Mouse (Mus musculus) hindbrain, embryonic 15.5 days (tissue): ENCODE measurements around the gene Gm29427. TPM values are rescaled to one million over a fixed set of nuclear protein-coding genes. Genes with fewer than 3 reads are reported as not detected.
A peak's percentile ranks its signal among the peaks of the same experiment; 100 is the strongest.

Experiments used
- ATAC-seq: fragments of 200-750 bp; cut with Nextera tagmentation; 2 replicates; pipeline ENCODE4 v1.8.0; 2017; ENCODE audit warnings: low read depth, moderate number of reproducible peaks, moderate TSS enrichment; ENCODE audit not compliant: low FRiP score
- H3K27ac ChIP-seq: fragments of 300-500 bp; sonication (generic); replicated peaks from 2 replicates; pipeline ENCODE4 v1.5.1; 2015; ENCODE audit warnings: mild to moderate bottlenecking, inconsistent platforms
- H3K27me3 ChIP-seq: fragments of 300-500 bp; sonication (generic); 2 replicates; pipeline ENCODE4 v1.6.1; 2015; ENCODE audit warnings: control low read depth, inconsistent platforms
- H3K36me3 ChIP-seq: fragments of 300-500 bp; sonication (generic); 2 replicates; pipeline ENCODE4 v1.6.1; 2015; ENCODE audit warnings: control low read depth, inconsistent platforms
- H3K4me1 ChIP-seq: fragments of 300-500 bp; sonication (generic); replicated peaks from 2 replicates; pipeline ENCODE4 v1.6.1; 2015; ENCODE audit warnings: control low read depth, inconsistent platforms
- H3K4me2 ChIP-seq: fragments of 300-500 bp; sonication (generic); 2 replicates; pipeline ENCODE4 v1.6.1; 2015; ENCODE audit warnings: moderate library complexity, mild to moderate bottlenecking, inconsistent platforms
- H3K4me3 ChIP-seq: fragments of 300-500 bp; sonication (generic); 2 replicates; pipeline ENCODE4 v1.5.1; 2015; ENCODE audit warnings: mild to moderate bottlenecking, inconsistent platforms
- H3K9ac ChIP-seq: fragments of 300-500 bp; sonication (generic); 2 replicates; pipeline ENCODE4 v1.6.1; 2015; ENCODE audit warnings: inconsistent platforms
- H3K9me3 ChIP-seq: fragments of 300-500 bp; sonication (generic); 2 replicates; pipeline ENCODE4 v1.6.1; 2016; ENCODE audit warnings: control low read depth, inconsistent platforms
- WGBS: fragments of 180-500 bp; shearing (Covaris S2); methylation state at CpG from one replicate; pipeline ENCODE4 v1.1.7; 2015; 5-methylcytosine and 5-hydroxymethylcytosine counted together
- polyA plus RNA-seq: library from polyadenylated mRNA; unstranded; fragments of >200 nt; fragmentation: Nextera tagmentation; extraction: Ambion mirVana; gene quantifications from 2 replicates; pipeline ENCODE4 v1.2.1, GENCODE M21; 2015

The Gm29427 gene
- polyA plus RNA-seq, 1 experiment from 2014 or later: not detected

- Histone ChIP-seq H3K4me2 (no peak overlapping the region), H3K27me3 (no peaks in the 10 kb centered on the region), H3K9ac (no peak overlapping the region), H3K36me3 (no peaks in the 10 kb centered on the region), H3K27ac (no peak overlapping the region), H3K9me3 (no peaks in the 10 kb centered on the region), H3K4me3 (no peak overlapping the region), H3K4me1 (no peaks in the 10 kb centered on the region)
- 73% methylated on average over 4 of the region's 4 CpGs for whole genome bisulfite sequencing
- ATAC-seq: no peak
Measured at GRCm38 (mm10) chr1:130740227-130740648, 24.6 kb upstream of the Gm29427 start.

GRCm38 (mm10) chr1:130739636-130740035 lies 24.0 kb upstream of the Gm29427 start:
- H3K9me3 ChIP-seq: no peaks in the 10 kb centered on the region
- no peak overlapping the region for H3K4me3 ChIP-seq
- H3K9ac ChIP-seq: no peak overlapping the region
- no peaks in the 10 kb centered on the region for H3K4me1 ChIP-seq
- no peak overlapping the region for H3K27ac ChIP-seq
- no peaks in the 10 kb centered on the region for H3K36me3 ChIP-seq
- ATAC-seq: no peak
- no peak overlapping the region for H3K4me2 ChIP-seq
- H3K27me3 ChIP-seq: no peaks in the 10 kb centered on the region
- 85% methylated on average over 3 of the region's 3 CpGs for WGBS

GRCm38 (mm10) chr1:130738551-130739106 lies 23.0 kb upstream of the Gm29427 start:
- H3K9me3 ChIP-seq: no peaks in the 10 kb centered on the region
- no peak for ATAC-seq
- WGBS: 82% methylated on average over 3 of the region's 3 CpGs
- no peaks in the 10 kb centered on the region for H3K36me3 ChIP-seq
- no peaks in the 10 kb centered on the region for H3K4me1 ChIP-seq
- H3K4me3 ChIP-seq: no peak overlapping the region
- no peak overlapping the region for H3K9ac ChIP-seq
- H3K4me2 ChIP-seq: no peak overlapping the region
- no peaks in the 10 kb centered on the region for H3K27me3 ChIP-seq
- H3K27ac ChIP-seq: no peak overlapping the region

- Histone ChIP-seq H3K9me3 (no peaks in the 10 kb centered on the region), H3K36me3 (no peaks in the 10 kb centered on the region), H3K27me3 (no peaks in the 10 kb centered on the region), H3K4me1 (no peaks in the 10 kb centered on the region), H3K4me3 (no peak overlapping the region), H3K4me2 (no peak overlapping the region), H3K9ac (no peak overlapping the region), H3K27ac (no peak overlapping the region)
- ATAC-seq: no peak
- 94% methylated on average over 7 of the region's 7 CpGs for WGBS
Measured at GRCm38 (mm10) chr1:130737916-130738315, 22.3 kb upstream of the Gm29427 start.

GRCm38 (mm10) chr1:130737411-130737881 lies 21.8 kb upstream of the Gm29427 start:
- Histone ChIP-seq H3K4me2 (no peak overlapping the region), H3K9me3 (no peaks in the 10 kb centered on the region), H3K4me1 (no peaks in the 10 kb centered on the region), H3K4me3 (no peak overlapping the region), H3K27ac (no peak overlapping the region), H3K36me3 (no peaks in the 10 kb centered on the region), H3K9ac (no peak overlapping the region), H3K27me3 (no peaks in the 10 kb centered on the region)
- ATAC-seq: no peak
- 31% methylated on average over 11 of the region's 11 CpGs for WGBS

GRCm38 (mm10) chr1:130734852-130735251 lies 19.3 kb upstream of the Gm29427 start:
- H3K27me3 ChIP-seq: no peaks in the 10 kb centered on the region
- no peak overlapping the region for H3K9ac ChIP-seq
- no peak overlapping the region for H3K27ac ChIP-seq
- H3K9me3 ChIP-seq: no peaks in the 10 kb centered on the region
- WGBS: 77% methylated on average over 8 of the region's 8 CpGs
- no peaks in the 10 kb centered on the region for H3K4me1 ChIP-seq
- no peak for ATAC-seq
- H3K4me3 ChIP-seq: no peak overlapping the region
- H3K4me2 ChIP-seq: no peak overlapping the region
- H3K36me3 ChIP-seq: no peaks in the 10 kb centered on the region

- H3K9me3 ChIP-seq: no peaks in the 10 kb centered on the region
- no peak overlapping the region for H3K27ac ChIP-seq
- no peak overlapping the region for H3K9ac ChIP-seq
- WGBS: 59% methylated on average over 5 of the region's 5 CpGs
- no peaks in the 10 kb centered on the region for H3K4me1 ChIP-seq
- no peak for ATAC-seq
- no peak overlapping the region for H3K4me3 ChIP-seq
- H3K27me3 ChIP-seq: no peaks in the 10 kb centered on the region
- no peak overlapping the region for H3K4me2 ChIP-seq
- H3K36me3 ChIP-seq: no peaks in the 10 kb centered on the region
Measured at GRCm38 (mm10) chr1:130734452-130734851, 18.9 kb upstream of the Gm29427 start.

- 90% methylated on average over 4 of the region's 4 CpGs for WGBS
Measured at GRCm38 (mm10) chr1:130733671-130734070, 18.1 kb upstream of the Gm29427 start.

GRCm38 (mm10) chr1:130732706-130733658 lies 17.4 kb upstream of the Gm29427 start:
- WGBS: 91% methylated on average over 13 of the region's 13 CpGs
- no peak overlapping the region for H3K4me3 ChIP-seq
- H3K4me2 ChIP-seq: no peak overlapping the region
- no peak overlapping the region for H3K9ac ChIP-seq
- no peak for ATAC-seq
- H3K27me3 ChIP-seq: no peaks in the 10 kb centered on the region
- no peak overlapping the region for H3K27ac ChIP-seq
- H3K4me1 ChIP-seq: no peaks in the 10 kb centered on the region
- H3K36me3 ChIP-seq: no peaks in the 10 kb centered on the region
- no peaks in the 10 kb centered on the region for H3K9me3 ChIP-seq

More at GRCm38 (mm10) chr1:130733671-130734070, 18.1 kb upstream of the Gm29427 start:
- no peak overlapping the region for H3K9ac ChIP-seq
- no peak overlapping the region for H3K4me2 ChIP-seq
- no peak for ATAC-seq
- no peak overlapping the region for H3K27ac ChIP-seq
- H3K27me3 ChIP-seq: no peaks in the 10 kb centered on the region
- no peaks in the 10 kb centered on the region for H3K36me3 ChIP-seq
- no peak overlapping the region for H3K4me3 ChIP-seq
- H3K9me3 ChIP-seq: no peaks in the 10 kb centered on the region
- H3K4me1 ChIP-seq: no peaks in the 10 kb centered on the region

GRCm38 (mm10) chr1:130731741-130732337 lies 16.2 kb upstream of the Gm29427 start, which contains the start of gene AA986860:
Gene AA986860 (plus strand): TSS chr1:130731976.
- Histone ChIP-seq H3K9ac (no peak within 1 kb of the TSS), H3K4me3 (no peak within 1 kb of the TSS), H3K27ac (no peak within 1 kb of the TSS), H3K4me2 (peak within 1 kb of the TSS; percentile 20; the same call in 1 of the 2 replicates), H3K27me3 (no peaks in the 10 kb centered on the region), H3K36me3 (no peaks in the 10 kb centered on the region), H3K4me1 (no peaks in the 10 kb centered on the region), H3K9me3 (no peaks in the 10 kb centered on the region)
- ATAC-seq: peak; percentile 48; the same call in 1 of the 2 replicates
- WGBS: 6% methylated on average over 10 of the region's 10 CpGs

GRCm38 (mm10) chr1:130729153-130729552 lies 13.6 kb upstream of the Gm29427 start, which contains the start of gene Pfkfb2:
Gene Pfkfb2 (minus strand): TSS chr1:130729253.
- peaks cover 3% of the 10 kb centered on the region; the same call in 1 of the 2 replicates for H3K36me3 ChIP-seq
- H3K4me2 ChIP-seq: no peak within 1 kb of the TSS
- H3K27ac ChIP-seq: no peak within 1 kb of the TSS
- no peak within 1 kb of the TSS for H3K9ac ChIP-seq
- H3K4me3 ChIP-seq: no peak within 1 kb of the TSS
- no peaks in the 10 kb centered on the region for H3K9me3 ChIP-seq
- no peaks in the 10 kb centered on the region for H3K4me1 ChIP-seq
- no peak for ATAC-seq
- WGBS: 92% methylated on average over 2 of the region's 2 CpGs
- no peaks in the 10 kb centered on the region for H3K27me3 ChIP-seq

GRCm38 (mm10) chr1:130728708-130729107 lies 13.1 kb upstream of the Gm29427 start:
- WGBS: 95% methylated on average over 3 of the region's 3 CpGs
- ATAC-seq: no peak
- Histone ChIP-seq H3K9ac (no peak overlapping the region), H3K9me3 (no peaks in the 10 kb centered on the region), H3K4me2 (no peak overlapping the region), H3K4me3 (no peak overlapping the region), H3K27ac (no peak overlapping the region), H3K36me3 (peaks cover 4% of the 10 kb centered on the region; the same call in 1 of the 2 replicates), H3K4me1 (no peaks in the 10 kb centered on the region), H3K27me3 (no peaks in the 10 kb centered on the region)
